8 mouse cellular contexts compared by ENCODE assay signal in the genomic region with DNA sequence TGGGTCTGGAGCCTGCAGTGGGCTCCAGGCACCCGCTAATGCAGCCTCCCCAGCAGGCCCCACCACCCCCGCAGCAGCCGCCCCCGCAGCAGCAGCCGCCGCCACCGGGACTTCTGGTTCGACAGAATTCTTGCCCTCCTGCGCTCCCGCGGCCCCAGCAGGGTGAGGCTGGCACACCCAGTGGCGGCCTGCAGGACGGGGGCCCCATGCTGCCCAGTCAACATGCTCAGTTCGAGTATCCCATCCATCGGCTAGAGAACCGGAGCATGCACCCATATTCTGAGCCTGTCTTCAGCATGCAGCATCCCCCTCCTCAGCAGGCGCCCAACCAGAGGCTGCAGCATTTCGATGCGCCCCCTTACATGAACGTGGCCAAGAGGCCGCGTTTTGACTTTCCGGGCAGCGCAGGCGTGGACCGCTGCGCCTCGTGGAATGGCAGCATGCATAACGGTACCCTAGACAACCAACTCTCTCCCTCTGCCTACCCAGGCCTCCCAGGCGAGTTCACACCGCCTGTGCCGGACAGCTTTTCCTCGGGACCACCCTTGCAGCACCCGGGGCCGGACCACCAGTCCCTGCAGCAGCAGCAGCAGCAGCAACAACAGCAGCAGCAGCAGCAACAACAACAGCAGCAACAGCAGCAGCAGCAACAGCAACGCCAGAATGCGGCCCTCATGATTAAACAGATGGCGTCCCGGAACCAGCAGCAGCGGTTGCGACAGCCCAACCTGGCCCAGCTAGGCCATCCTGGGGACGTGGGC. TPM values are rescaled to one million over a fixed set of nuclear protein-coding genes. Genes with fewer than 3 reads are reported as not detected.
DNase-seq lines count a peak whose midpoint lies in the region; ATAC-seq and TF ChIP-seq lines count a peak whose summit lies in the region.

No protein-coding gene starts in this region.

- H3K27ac ChIP-seq in kidney, embryonic 16.5 days (ENCODE audit: low read length): no peak overlapping the region
- peak overlapping the region; percentile 90 for H3K27ac ChIP-seq in hindbrain, postnatal 0 days
- 0 out of 2 replicates have a peak overlapping the region, but pooled peaks have one; percentile 14 for H3K27ac ChIP-seq in neural tube, embryonic 11.5 days (ENCODE audit: low read depth, low read length)

- no peak for DNase-seq in kidney, adult 9 months
- DNase-seq in embryo, embryonic 10.5 days (ENCODE audit: low spot score): peak; percentile 57
- DNase-seq in hindbrain, postnatal 0 days (ENCODE audit: low spot score): peak; percentile 56
- DNase-seq in neural tube, embryonic 11.5 days (ENCODE audit: low spot score): peak; percentile 63
- DNase-seq in left cerebral cortex, postnatal 14 days (ENCODE audit: low spot score in 2 of 2): no peak
- DNase-seq in left cerebral cortex, adult 8-10 months (ENCODE audit: low spot score in 2 of 2): no peak
- no peak for DNase-seq in cerebellum, adult 8-10 months

- H3K9ac ChIP-seq in kidney, embryonic 16.5 days (replicated peaks; ENCODE audit: low read length): peak overlapping the region; percentile 77; the same call in 1 of the 2 replicates
- H3K9ac ChIP-seq in hindbrain, postnatal 0 days (replicated peaks; ENCODE audit: low read length): peak overlapping the region; percentile 85
- peak overlapping the region; percentile 96 for H3K9ac ChIP-seq in neural tube, embryonic 11.5 days (ENCODE audit: low read length)

- peaks cover 69% of the 10 kb centered on the region for H3K27me3 ChIP-seq in kidney, embryonic 16.5 days (ENCODE audit: insufficient read depth, low read length)
- H3K27me3 ChIP-seq in hindbrain, postnatal 0 days (ENCODE audit: insufficient read depth, low read length): no peaks in the 10 kb centered on the region
- 0 out of 2 replicates have a peak, but pooled peaks cover 3% of the 10 kb centered on the region for H3K27me3 ChIP-seq in neural tube, embryonic 11.5 days (ENCODE audit: control insufficient read depth, insufficient read depth, low read length)

- peaks cover 59% of the 10 kb centered on the region for H3K4me1 ChIP-seq in kidney, embryonic 16.5 days (ENCODE audit: insufficient read depth, low read length)
- peaks cover 21% of the 10 kb centered on the region for H3K4me1 ChIP-seq in hindbrain, postnatal 0 days (ENCODE audit: insufficient read depth, low read length)
- H3K4me1 ChIP-seq in neural tube, embryonic 11.5 days (ENCODE audit: control insufficient read depth, insufficient read depth, low read length): peaks cover 69% of the 10 kb centered on the region

- intact Hi-C loops in left cerebral cortex, postnatal 14 days (cut with DNase I): loop anchor here (5.0 to 10.0 kb wide), 3 partner anchors 263 to 786 kb away; no protein-coding TSS in a partner anchor

- WGBS in kidney, embryonic 16.5 days: 7% methylated on average over 42 of the region's 42 CpGs
- 6% methylated on average over 42 of the region's 42 CpGs for WGBS in hindbrain, postnatal 0 days
- 2% methylated on average over 40 of the region's 42 CpGs for WGBS in neural tube, embryonic 11.5 days

- no peak for ATAC-seq in kidney, embryonic 16.5 days (ENCODE audit: low FRiP score, low TSS enrichment)
- no peak for ATAC-seq in hindbrain, postnatal 0 days
- no peak for ATAC-seq in neural tube, embryonic 11.5 days (ENCODE audit: insufficient read depth, low FRiP score, low TSS enrichment)

- H3K4me2 ChIP-seq in kidney, embryonic 16.5 days (replicated peaks; ENCODE audit: low read depth, low read length): peak overlapping the region; percentile 99
- peak overlapping the region; percentile 96 for H3K4me2 ChIP-seq in hindbrain, postnatal 0 days (ENCODE audit: low read depth, low read length)
- peak overlapping the region; percentile 97 for H3K4me2 ChIP-seq in neural tube, embryonic 11.5 days (ENCODE audit: low read depth)

- H3K9me3 ChIP-seq in kidney, embryonic 16.5 days (ENCODE audit: low read length): no peaks in the 10 kb centered on the region
- H3K9me3 ChIP-seq in hindbrain, postnatal 0 days (ENCODE audit: low read length): no peaks in the 10 kb centered on the region
- no peaks in the 10 kb centered on the region for H3K9me3 ChIP-seq in neural tube, embryonic 11.5 days (ENCODE audit: control insufficient read depth, low read length)

- H3K4me3 ChIP-seq in kidney, embryonic 16.5 days (ENCODE audit: low read length): peak overlapping the region; percentile 74
- H3K4me3 ChIP-seq in hindbrain, postnatal 0 days (ENCODE audit: low read length): peak overlapping the region; percentile 88
- peak overlapping the region; percentile 95 for H3K4me3 ChIP-seq in neural tube, embryonic 11.5 days (ENCODE audit: low read depth, low read length)

- H3K36me3 ChIP-seq in kidney, embryonic 16.5 days (ENCODE audit: insufficient read depth, low read length): no peaks in the 10 kb centered on the region
- no peaks in the 10 kb centered on the region for H3K36me3 ChIP-seq in hindbrain, postnatal 0 days (ENCODE audit: insufficient read depth, low read length)
- H3K36me3 ChIP-seq in neural tube, embryonic 11.5 days (ENCODE audit: control insufficient read depth, insufficient read depth, low read length): peaks cover 8% of the 10 kb centered on the region

- TF ChIP-seq CTCF in hindbrain, postnatal 0 days (IDR thresholded peaks at IDR 0.05; ENCODE audit: low read depth): no peak

RNA-seq across cellular contexts. Expression of a gene that starts 2.1 kb away (rescaled TPM):
- polyA plus RNA-seq in kidney, embryonic 16.5 days (2015; fragmentation: Nextera tagmentation; extraction: Ambion mirVana): 6.9 and 7.2 TPM in 2 replicates
- total RNA-seq in hindbrain, postnatal 0 days (2014; rRNA removed): 71.5 and 87.2 TPM in 2 replicates
- 27.0 and 32.9 TPM in 2 replicates for polyA plus RNA-seq in hindbrain, postnatal 0 days (2015; fragmentation: Nextera tagmentation; extraction: Ambion mirVana)
- polyA plus RNA-seq in neural tube, embryonic 11.5 days (2014; fragmentation: Nextera tagmentation; extraction: Ambion mirVana): 25.6 and 27.3 TPM in 2 replicates
- total RNA-seq in left cerebral cortex, postnatal 14 days (2021): 10 to 100 TPM; 62.1 to 66.1 TPM
- 10 to 100 TPM; 52.4 to 55.5 (median 53.9) TPM for total RNA-seq in left cerebral cortex, adult 8-10 months (2022)

Comparison
In these comparisons a context has a peak if more than half of its experiments do, and no peak if none do; other contexts are left out.
1. DNase-seq: peak in embryo, embryonic 10.5 days (single experiment), hindbrain, postnatal 0 days (single experiment) and neural tube, embryonic 11.5 days (single experiment); none in kidney, adult 9 months (single experiment), left cerebral cortex, postnatal 14 days (0 of 2), left cerebral cortex, adult 8-10 months (0 of 2) and cerebellum, adult 8-10 months (single experiment).
2. Peak in every context shown above with its lines, with median percentiles within 50 percentile points of each other: H3K4me2 ChIP-seq, H3K4me3 ChIP-seq and H3K9ac ChIP-seq.